Mouse (Mus musculus): ENCODE measurements at regions not wholly inside any gene's neighbourhood (a gene's known extent, or its start where the extent isn't known, plus 50 kb on each side); places are given as distances from the start of the nearest gene placed in this dataset.
A peak's percentile ranks its signal among the peaks of the same experiment; 100 is the strongest.

GRCm38 (mm10) chr16:95802207-95802606 lies 100.3 kb downstream of the Ets2 start:
- Histone ChIP-seq H3K4me1 (ENCODE audit: control insufficient read depth, insufficient read depth, low read length) (no peaks in the 10 kb centered on the region), H3K4me2 (replicated peaks; ENCODE audit: low read depth, low read length) (no peak overlapping the region), H3K4me3 (ENCODE audit: low read length) (no peak overlapping the region), H3K9me3 (ENCODE audit: control insufficient read depth, low read length) (no peaks in the 10 kb centered on the region), H3K27me3 (ENCODE audit: control insufficient read depth, insufficient read depth, low read length) (no peaks in the 10 kb centered on the region), H3K9ac (ENCODE audit: low read depth, low read length) (no peak overlapping the region), H3K36me3 (ENCODE audit: control insufficient read depth, insufficient read depth, low read length) (no peaks in the 10 kb centered on the region), H3K27ac (ENCODE audit: low read depth, low read length) (no peak overlapping the region)
- WGBS: 55% methylated on average over 4 of the region's 4 CpGs
- ATAC-seq (ENCODE audit: low FRiP score, low TSS enrichment): no peak

- 87% methylated on average over 7 of the region's 7 CpGs for WGBS
- Histone ChIP-seq H3K4me1 (ENCODE audit: control insufficient read depth, insufficient read depth, low read length) (no peaks in the 10 kb centered on the region), H3K27ac (ENCODE audit: low read depth, low read length) (no peak overlapping the region), H3K4me3 (ENCODE audit: low read length) (no peak overlapping the region), H3K36me3 (ENCODE audit: control insufficient read depth, insufficient read depth, low read length) (no peaks in the 10 kb centered on the region), H3K27me3 (ENCODE audit: control insufficient read depth, insufficient read depth, low read length) (no peaks in the 10 kb centered on the region), H3K4me2 (replicated peaks; ENCODE audit: low read depth, low read length) (no peak overlapping the region), H3K9ac (ENCODE audit: low read depth, low read length) (no peak overlapping the region), H3K9me3 (ENCODE audit: control insufficient read depth, low read length) (no peaks in the 10 kb centered on the region)
- no peak for ATAC-seq (ENCODE audit: low FRiP score, low TSS enrichment)
These were observed 99.1 kb downstream of the Ets2 start for GRCm38 (mm10) chr16:95800911-95801442.

GRCm38 (mm10) chr16:95798582-95798981 lies 96.7 kb downstream of the Ets2 start:
- Histone ChIP-seq H3K4me2 (replicated peaks; ENCODE audit: low read depth, low read length) (no peak overlapping the region), H3K9me3 (ENCODE audit: control insufficient read depth, low read length) (no peaks in the 10 kb centered on the region), H3K36me3 (ENCODE audit: control insufficient read depth, insufficient read depth, low read length) (no peaks in the 10 kb centered on the region), H3K4me1 (ENCODE audit: control insufficient read depth, insufficient read depth, low read length) (peaks cover 8% of the 10 kb centered on the region), H3K27ac (ENCODE audit: low read depth, low read length) (no peak overlapping the region), H3K27me3 (ENCODE audit: control insufficient read depth, insufficient read depth, low read length) (no peaks in the 10 kb centered on the region), H3K9ac (ENCODE audit: low read depth, low read length) (no peak overlapping the region), H3K4me3 (ENCODE audit: low read length) (no peak overlapping the region)
- ATAC-seq (ENCODE audit: low FRiP score, low TSS enrichment): no peak
- 45% methylated on average over 9 of the region's 9 CpGs for WGBS

GRCm38 (mm10) chr16:95798099-95798498 lies 96.2 kb downstream of the Ets2 start:
- 73% methylated on average over 11 of the region's 11 CpGs for WGBS
- H3K4me3 ChIP-seq (ENCODE audit: low read length): no peak overlapping the region
- no peak overlapping the region for H3K4me2 ChIP-seq (replicated peaks; ENCODE audit: low read depth, low read length)
- no peaks in the 10 kb centered on the region for H3K27me3 ChIP-seq (ENCODE audit: control insufficient read depth, insufficient read depth, low read length)
- no peak overlapping the region for H3K27ac ChIP-seq (ENCODE audit: low read depth, low read length)
- H3K9ac ChIP-seq (ENCODE audit: low read depth, low read length): no peak overlapping the region
- peaks cover 8% of the 10 kb centered on the region for H3K4me1 ChIP-seq (ENCODE audit: control insufficient read depth, insufficient read depth, low read length)
- H3K36me3 ChIP-seq (ENCODE audit: control insufficient read depth, insufficient read depth, low read length): no peaks in the 10 kb centered on the region
- H3K9me3 ChIP-seq (ENCODE audit: control insufficient read depth, low read length): no peaks in the 10 kb centered on the region
- ATAC-seq (ENCODE audit: low FRiP score, low TSS enrichment): no peak

GRCm38 (mm10) chr16:95797141-95797540 lies 95.3 kb downstream of the Ets2 start:
- H3K4me3 ChIP-seq (ENCODE audit: low read length): no peak overlapping the region
- peaks cover under 1% of the 10 kb centered on the region; the same call in 1 of the 2 replicates for H3K9me3 ChIP-seq (ENCODE audit: control insufficient read depth, low read length)
- 67% methylated on average over 2 of the region's 2 CpGs for WGBS
- no peaks in the 10 kb centered on the region for H3K36me3 ChIP-seq (ENCODE audit: control insufficient read depth, insufficient read depth, low read length)
- peaks cover 8% of the 10 kb centered on the region for H3K4me1 ChIP-seq (ENCODE audit: control insufficient read depth, insufficient read depth, low read length)
- H3K27ac ChIP-seq (ENCODE audit: low read depth, low read length): 0 out of 2 replicates have a peak overlapping the region, but pooled peaks have one; percentile 4
- H3K27me3 ChIP-seq (ENCODE audit: control insufficient read depth, insufficient read depth, low read length): no peaks in the 10 kb centered on the region
- no peak for ATAC-seq (ENCODE audit: low FRiP score, low TSS enrichment)
- H3K4me2 ChIP-seq (replicated peaks; ENCODE audit: low read depth, low read length): no peak overlapping the region
- H3K9ac ChIP-seq (ENCODE audit: low read depth, low read length): no peak overlapping the region

- ATAC-seq (ENCODE audit: low FRiP score, low TSS enrichment): no peak
- H3K27ac ChIP-seq (ENCODE audit: low read depth, low read length): no peak overlapping the region
- peaks cover 8% of the 10 kb centered on the region for H3K4me1 ChIP-seq (ENCODE audit: control insufficient read depth, insufficient read depth, low read length)
- no peak overlapping the region for H3K4me2 ChIP-seq (replicated peaks; ENCODE audit: low read depth, low read length)
- no peak overlapping the region for H3K4me3 ChIP-seq (ENCODE audit: low read length)
- H3K27me3 ChIP-seq (ENCODE audit: control insufficient read depth, insufficient read depth, low read length): no peaks in the 10 kb centered on the region
- H3K36me3 ChIP-seq (ENCODE audit: control insufficient read depth, insufficient read depth, low read length): no peaks in the 10 kb centered on the region
- 70% methylated on average over 8 of the region's 8 CpGs for WGBS
- H3K9me3 ChIP-seq (ENCODE audit: control insufficient read depth, low read length): peaks cover 3% of the 10 kb centered on the region; the same call in 1 of the 2 replicates
- no peak overlapping the region for H3K9ac ChIP-seq (ENCODE audit: low read depth, low read length)
These were observed 93.0 kb downstream of the Ets2 start for GRCm38 (mm10) chr16:95794876-95795275.

GRCm38 (mm10) chr16:95794281-95794727 lies 92.4 kb downstream of the Ets2 start:
- no peak overlapping the region for H3K9ac ChIP-seq (ENCODE audit: low read depth, low read length)
- no peak for ATAC-seq (ENCODE audit: low FRiP score, low TSS enrichment)
- peaks cover 8% of the 10 kb centered on the region for H3K4me1 ChIP-seq (ENCODE audit: control insufficient read depth, insufficient read depth, low read length)
- 12% methylated on average over 10 of the region's 10 CpGs for WGBS
- no peak overlapping the region for H3K4me3 ChIP-seq (ENCODE audit: low read length)
- no peaks in the 10 kb centered on the region for H3K27me3 ChIP-seq (ENCODE audit: control insufficient read depth, insufficient read depth, low read length)
- no peak overlapping the region for H3K27ac ChIP-seq (ENCODE audit: low read depth, low read length)
- no peaks in the 10 kb centered on the region for H3K36me3 ChIP-seq (ENCODE audit: control insufficient read depth, insufficient read depth, low read length)
- peaks cover 3% of the 10 kb centered on the region; the same call in 1 of the 2 replicates for H3K9me3 ChIP-seq (ENCODE audit: control insufficient read depth, low read length)
- no peak overlapping the region for H3K4me2 ChIP-seq (replicated peaks; ENCODE audit: low read depth, low read length)

GRCm38 (mm10) chr16:95790691-95791090 lies 88.8 kb downstream of the Ets2 start:
- no peak overlapping the region for H3K27ac ChIP-seq (ENCODE audit: low read depth, low read length)
- no peak overlapping the region for H3K9ac ChIP-seq (ENCODE audit: low read depth, low read length)
- H3K4me3 ChIP-seq (ENCODE audit: low read length): no peak overlapping the region
- 65% methylated on average over 4 of the region's 4 CpGs for WGBS
- no peaks in the 10 kb centered on the region for H3K27me3 ChIP-seq (ENCODE audit: control insufficient read depth, insufficient read depth, low read length)
- no peak overlapping the region for H3K4me2 ChIP-seq (replicated peaks; ENCODE audit: low read depth, low read length)
- peaks cover 3% of the 10 kb centered on the region; the same call in 1 of the 2 replicates for H3K9me3 ChIP-seq (ENCODE audit: control insufficient read depth, low read length)
- ATAC-seq (ENCODE audit: low FRiP score, low TSS enrichment): no peak
- H3K4me1 ChIP-seq (ENCODE audit: control insufficient read depth, insufficient read depth, low read length): peaks cover 8% of the 10 kb centered on the region
- no peaks in the 10 kb centered on the region for H3K36me3 ChIP-seq (ENCODE audit: control insufficient read depth, insufficient read depth, low read length)

- no peaks in the 10 kb centered on the region for H3K36me3 ChIP-seq (ENCODE audit: control insufficient read depth, insufficient read depth, low read length)
- peaks cover 3% of the 10 kb centered on the region; the same call in 1 of the 2 replicates for H3K9me3 ChIP-seq (ENCODE audit: control insufficient read depth, low read length)
- H3K4me3 ChIP-seq (ENCODE audit: low read length): no peak overlapping the region
- no peak overlapping the region for H3K9ac ChIP-seq (ENCODE audit: low read depth, low read length)
- H3K4me2 ChIP-seq (replicated peaks; ENCODE audit: low read depth, low read length): no peak overlapping the region
- H3K4me1 ChIP-seq (ENCODE audit: control insufficient read depth, insufficient read depth, low read length): peaks cover 8% of the 10 kb centered on the region
- H3K27ac ChIP-seq (ENCODE audit: low read depth, low read length): no peak overlapping the region
- H3K27me3 ChIP-seq (ENCODE audit: control insufficient read depth, insufficient read depth, low read length): no peaks in the 10 kb centered on the region
- no peak for ATAC-seq (ENCODE audit: low FRiP score, low TSS enrichment)
These were observed 87.7 kb downstream of the Ets2 start for GRCm38 (mm10) chr16:95789548-95789947.

Measured in kidney, embryonic 14.5 days (tissue).